Mouse (Mus musculus) heart, embryonic 14.5 days (tissue): Measurements from ENCODE around the gene BC004004. TPM values are rescaled to one million over a fixed set of nuclear protein-coding genes. Genes with fewer than 3 reads are reported as not detected.

ENCODE experiments used
- ATAC-seq: fragments of 200-750 bp; cut with Nextera tagmentation; 2 replicates; pipeline ENCODE4 v1.8.0; 2017; ENCODE audit warnings: low read depth, moderate TSS enrichment; ENCODE audit not compliant: insufficient number of reproducible peaks, insufficient read depth, low FRiP score
- H3K27ac ChIP-seq, 2 experiments: fragments of 200-500 bp in 1 of 2; fragments of 300-500 bp in 1 of 2; sonication (generic) in 1 of 2; replicated peaks in 1 of 2; 2 replicates each; pipeline ENCODE4 v1.5.1; 2012 to 2014; ENCODE audit warnings: low read depth in 2 of 2, low read length in 2 of 2, control low read depth in 1 of 2, mild to moderate bottlenecking in 1 of 2, mixed read lengths in 1 of 2; ENCODE audit not compliant: control insufficient read depth in 1 of 2, insufficient read depth in 1 of 2
- H3K27me3 ChIP-seq: fragments of 300-500 bp; sonication (generic); 2 replicates; pipeline ENCODE4 v1.6.1; 2014; ENCODE audit warnings: mild to moderate bottlenecking, low read length, control low read depth; ENCODE audit not compliant: control insufficient read depth, insufficient read depth
- H3K36me3 ChIP-seq: fragments of 300-500 bp; sonication (generic); 2 replicates; pipeline ENCODE4 v1.6.1; 2014; ENCODE audit warnings: mild to moderate bottlenecking, control low read depth, low read length, mixed read lengths; ENCODE audit not compliant: control insufficient read depth, insufficient read depth
- H3K4me1 ChIP-seq, 2 experiments: fragments of 200-500 bp in 1 of 2; fragments of 300-500 bp in 1 of 2; sonication (generic) in 1 of 2; 2 replicates each; pipeline ENCODE4 v1.6.1; 2012 to 2014; ENCODE audit warnings: low read length in 2 of 2, control low read depth in 1 of 2, mixed read lengths in 1 of 2; ENCODE audit not compliant: control insufficient read depth in 2 of 2, insufficient read depth in 2 of 2
- H3K4me2 ChIP-seq: fragments of 300-500 bp; sonication (generic); 2 replicates; pipeline ENCODE4 v1.6.1; 2014; ENCODE audit warnings: mild to moderate bottlenecking, low read length
- H3K4me3 ChIP-seq, 2 experiments: fragments of 200-500 bp in 1 of 2; fragments of 300-500 bp in 1 of 2; sonication (generic) in 1 of 2; 2 replicates each; pipeline ENCODE4 v1.5.1; 2012 to 2014; ENCODE audit warnings: low read length in 2 of 2, mild to moderate bottlenecking in 2 of 2, control low read depth in 1 of 2, low read depth in 1 of 2, moderate library complexity in 1 of 2; ENCODE audit not compliant: control insufficient read depth in 1 of 2, insufficient read depth in 1 of 2
- H3K9ac ChIP-seq: fragments of 300-500 bp; sonication (generic); 2 replicates; pipeline ENCODE4 v1.6.1; 2014; ENCODE audit warnings: mild to moderate bottlenecking, low read length
- H3K9me3 ChIP-seq: fragments of 300-500 bp; sonication (generic); 2 replicates; pipeline ENCODE4 v1.6.1; 2016; ENCODE audit warnings: low read length, control low read depth; ENCODE audit not compliant: control insufficient read depth
- WGBS: fragments of 180-500 bp; shearing (Covaris S2); extraction: QIAGEN DNeasy Blood & Tissue Kit; methylation state at CpG from one replicate; pipeline ENCODE4 v1.1.7; 2014; 5-methylcytosine and 5-hydroxymethylcytosine counted together
- polyA plus RNA-seq: library from polyadenylated mRNA; unstranded; fragments of >200 nt; fragmentation: Nextera tagmentation; extraction: Ambion mirVana; gene quantifications from 2 replicates; pipeline ENCODE4 v1.2.1, GENCODE M21; 2014

BC004004 gene
- polyA plus RNA-seq, 1 experiment from 2014 or later: 106 TPM

DNA sequence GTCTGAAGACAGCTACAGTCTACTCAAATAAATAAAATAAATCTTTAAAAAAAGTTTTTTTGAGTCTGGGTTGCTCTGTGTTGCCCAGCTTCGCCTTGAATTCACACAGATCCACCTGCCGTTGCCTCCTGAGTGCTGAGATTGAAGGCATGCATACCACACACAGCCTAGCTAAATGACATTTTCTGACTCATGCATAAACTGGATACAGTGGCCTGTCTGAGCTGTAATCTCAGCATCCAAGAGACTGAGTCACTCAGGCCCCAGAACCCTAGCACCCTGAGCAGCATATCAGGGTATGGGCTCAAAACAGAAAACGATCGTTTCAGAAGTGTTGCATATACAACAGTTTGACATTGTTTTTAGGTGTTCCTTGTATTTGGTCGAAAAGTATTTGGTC lies 13.0 kb downstream of the BC004004 start:
- WGBS: 83% methylated on average over 5 of the region's 5 CpGs
- 0 out of 4 replicates have a peak, but pooled peaks cover 0 to 2% of the 10 kb centered on the region in 2 experiments for H3K4me1 ChIP-seq

DNA sequence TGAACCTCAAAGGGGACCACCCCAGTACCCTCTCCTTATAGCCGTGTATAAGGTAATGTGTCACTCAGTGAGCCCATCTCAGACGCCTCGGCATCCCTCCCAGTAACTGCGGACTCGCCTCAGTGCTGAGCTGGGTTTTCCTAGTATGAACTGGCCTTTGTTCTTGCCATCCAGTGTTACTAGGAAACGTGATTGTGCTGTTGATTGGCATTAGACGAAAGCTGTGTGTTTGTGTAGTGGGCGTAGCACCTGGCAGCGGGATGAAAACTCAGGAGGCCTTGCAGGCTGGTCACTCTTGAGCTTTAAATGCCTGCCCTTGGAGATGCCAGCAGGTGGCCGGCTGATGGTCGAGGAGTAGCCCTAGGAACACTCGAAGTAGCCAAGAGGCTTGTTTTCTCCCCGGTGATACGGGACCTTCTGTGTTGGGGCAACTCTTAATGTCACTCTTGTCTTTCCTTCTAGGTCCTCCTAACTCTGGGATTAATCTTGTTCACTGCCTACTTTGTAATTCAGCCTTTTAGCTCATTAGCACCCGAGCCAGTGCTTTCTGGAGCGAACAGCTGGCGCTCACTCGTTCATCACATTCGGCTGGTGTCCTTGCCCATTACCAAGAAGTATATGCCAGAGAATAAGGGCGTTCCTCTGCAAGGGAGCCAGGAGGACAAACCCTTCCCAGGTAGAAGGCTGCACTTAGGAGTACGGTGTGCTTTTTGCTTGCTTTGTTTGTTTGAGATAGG lies 13.8 kb downstream of the BC004004 start:
- Histone ChIP-seq H3K4me1 (0 out of 4 replicates have a peak, but pooled peaks cover 0 to 2% of the 10 kb centered on the region in 2 experiments), H3K9ac (no peak overlapping the region), H3K4me2 (no peak overlapping the region), H3K36me3 (peaks cover 30% of the 10 kb centered on the region), H3K4me3 (no peak overlapping the region), H3K27me3 (no peaks in the 10 kb centered on the region), H3K9me3 (no peaks in the 10 kb centered on the region), H3K27ac (no peak overlapping the region)
- 75% methylated on average over 21 of the region's 21 CpGs for WGBS
- ATAC-seq: no peak

More for the DNA sequence above, 13.0 kb downstream of the BC004004 start:
- no peak for ATAC-seq
- Histone ChIP-seq H3K27me3 (no peaks in the 10 kb centered on the region), H3K27ac (no peak overlapping the region), H3K4me2 (no peak overlapping the region), H3K9ac (no peak overlapping the region), H3K36me3 (peaks cover 30% of the 10 kb centered on the region), H3K9me3 (no peaks in the 10 kb centered on the region), H3K4me3 (no peak overlapping the region)

DNA sequence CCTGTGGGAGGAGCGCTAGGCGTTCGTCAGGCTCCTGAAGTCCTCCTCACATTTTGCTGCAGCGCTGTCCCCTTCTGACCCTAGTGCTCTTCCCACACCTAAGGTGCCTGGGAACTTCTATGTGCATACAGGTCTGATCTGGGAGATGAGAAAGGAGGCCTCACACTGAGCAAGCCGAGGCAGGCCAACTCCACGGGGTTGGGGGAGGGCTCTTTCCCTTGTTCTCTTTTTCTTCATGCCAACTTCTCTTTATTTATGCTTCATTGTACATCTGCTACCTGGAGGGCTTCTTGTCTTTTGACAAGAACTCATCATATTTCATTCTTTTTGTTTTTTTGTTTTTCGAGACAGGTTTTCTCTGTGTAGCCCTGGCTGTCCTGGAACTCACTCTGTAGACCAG lies 23.2 kb downstream of the BC004004 start:
- WGBS: 87% methylated on average over 7 of the region's 7 CpGs
- no peaks in the 10 kb centered on the region for H3K27me3 ChIP-seq
- H3K4me1 ChIP-seq: no peaks in the 10 kb centered on the region

DNA sequence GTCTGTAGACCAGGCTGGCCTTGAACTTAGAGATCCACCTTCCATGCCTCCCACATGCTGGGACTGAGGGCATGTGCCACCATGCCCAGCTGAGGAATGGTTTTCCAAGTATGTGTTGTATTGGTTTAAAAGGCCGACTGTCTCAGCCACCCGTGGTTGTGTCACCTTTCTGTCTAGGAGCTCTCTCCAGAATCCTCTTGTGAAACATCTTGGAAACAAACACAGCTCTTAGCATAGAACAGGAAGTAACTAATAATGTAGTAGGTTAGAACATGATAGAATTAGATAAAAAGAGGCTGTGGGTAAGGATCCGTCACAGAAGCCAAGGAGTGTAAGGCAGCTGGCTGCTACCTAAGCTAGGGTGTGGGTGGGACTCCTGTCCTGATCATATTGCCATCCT lies 24.4 kb downstream of the BC004004 start:
- Histone ChIP-seq H3K4me2 (no peak overlapping the region), H3K27ac (no peak overlapping the region), H3K36me3 (peaks cover 57% of the 10 kb centered on the region), H3K4me3 (no peak overlapping the region), H3K9ac (no peak overlapping the region), H3K4me1 (0 out of 4 replicates have a peak, but pooled peaks cover 0 to 2% of the 10 kb centered on the region in 2 experiments), H3K27me3 (no peaks in the 10 kb centered on the region), H3K9me3 (no peaks in the 10 kb centered on the region)
- no peak for ATAC-seq
- WGBS: 83% methylated on average over 3 of the region's 3 CpGs

More for the DNA sequence above, 23.2 kb downstream of the BC004004 start:
- H3K4me3 ChIP-seq: no peak overlapping the region
- H3K27ac ChIP-seq: no peak overlapping the region
- H3K36me3 ChIP-seq: peaks cover 46% of the 10 kb centered on the region
- no peaks in the 10 kb centered on the region for H3K9me3 ChIP-seq
- no peak overlapping the region for H3K4me2 ChIP-seq
- H3K9ac ChIP-seq: no peak overlapping the region
- ATAC-seq: no peak

GRCm38 (mm10) chr17:29293807-29294605 lies 25.4 kb downstream of the BC004004 start:
- H3K4me1 ChIP-seq: 0 out of 4 replicates have a peak, but pooled peaks cover 0 to 2% of the 10 kb centered on the region in 2 experiments
- no peak overlapping the region for H3K27ac ChIP-seq
- no peak overlapping the region for H3K9ac ChIP-seq
- H3K9me3 ChIP-seq: no peaks in the 10 kb centered on the region
- no peak overlapping the region for H3K4me2 ChIP-seq
- H3K27me3 ChIP-seq: no peaks in the 10 kb centered on the region
- WGBS: 73% methylated on average over 9 of the region's 9 CpGs
- ATAC-seq: no peak
- H3K36me3 ChIP-seq: peaks cover 68% of the 10 kb centered on the region
- H3K4me3 ChIP-seq: no peak overlapping the region

DNA sequence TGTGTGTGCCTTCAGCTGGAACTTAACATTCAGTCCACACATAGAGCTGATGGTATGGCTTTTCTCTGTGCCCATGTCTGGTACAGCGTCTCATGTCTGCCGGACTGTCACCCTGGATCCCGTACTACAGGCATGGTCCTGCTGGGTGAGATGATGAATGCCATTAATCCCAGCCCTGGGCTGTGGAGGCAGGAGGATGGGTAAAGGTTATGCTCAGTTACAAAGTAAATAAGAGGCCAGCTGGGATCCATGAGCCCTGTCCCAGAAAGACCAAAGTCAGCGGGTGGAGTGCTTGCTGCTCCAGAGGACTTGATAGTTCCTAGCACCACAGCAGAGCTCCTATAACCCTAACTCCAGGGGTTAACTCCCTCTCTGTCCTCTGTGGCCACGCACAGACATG lies 27.2 kb downstream of the BC004004 start:
- no peak for ATAC-seq
- Histone ChIP-seq H3K27me3 (no peaks in the 10 kb centered on the region), H3K4me3 (no peak overlapping the region), H3K4me1 (peaks cover 0 to 2% of the 10 kb centered on the region in 2 experiments; a peak in 1 of 4 replicates), H3K9me3 (no peaks in the 10 kb centered on the region), H3K36me3 (peaks cover 81% of the 10 kb centered on the region), H3K27ac (no peak overlapping the region), H3K9ac (no peak overlapping the region), H3K4me2 (no peak overlapping the region)
- WGBS: 78% methylated on average over 5 of the region's 5 CpGs

GRCm38 (mm10) chr17:29297321-29297720 lies 28.7 kb downstream of the BC004004 start:
- H3K4me1 ChIP-seq: peaks cover 0 to 6% of the 10 kb centered on the region in 2 experiments; a peak in 1 of 4 replicates
- no peak overlapping the region for H3K9ac ChIP-seq
- peaks cover 94% of the 10 kb centered on the region for H3K36me3 ChIP-seq
- H3K4me3 ChIP-seq: no peak overlapping the region
- no peaks in the 10 kb centered on the region for H3K27me3 ChIP-seq
- H3K4me2 ChIP-seq: no peak overlapping the region
- 58% methylated on average over 10 of the region's 10 CpGs for WGBS
- no peak overlapping the region for H3K27ac ChIP-seq
- H3K9me3 ChIP-seq: no peaks in the 10 kb centered on the region
- ATAC-seq: no peak
